Mouse (Mus musculus): Measurements from ENCODE around the gene Tmem114. TPM values are rescaled to one million over a fixed set of nuclear protein-coding genes. Genes with fewer than 3 reads are reported as not detected.

Tmem114 gene
- polyA plus RNA-seq (2011; ENCODE audit: insufficient read length, low read depth, missing spikeins): not detected in 2 replicates

DNA sequence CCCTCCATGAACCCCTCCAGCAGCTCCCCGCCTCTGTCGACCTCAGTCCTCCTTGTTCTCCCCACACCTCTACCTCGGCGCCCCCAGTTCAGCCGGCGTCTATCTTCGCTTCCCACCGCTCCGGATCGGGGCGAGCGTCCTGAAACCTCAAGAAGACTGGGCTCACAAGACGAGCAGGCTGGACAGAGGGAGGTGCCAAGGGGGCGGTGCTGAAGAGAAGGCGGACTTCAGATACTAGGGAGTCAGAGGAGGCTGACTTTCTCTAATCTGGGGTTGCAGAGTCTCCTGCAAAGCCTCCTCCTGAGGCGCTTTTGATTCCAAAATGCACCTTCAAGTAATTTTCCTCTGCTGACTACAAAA lies at the start of gene Tmem114:
Tmem114 (minus strand) TSS at position 166 of the 360 bp plus-strand sequence.
- no peak within 1 kb of the TSS for H3K27ac ChIP-seq (ENCODE audit: insufficient read depth, low read length)
- no peak within 1 kb of the TSS for H3K4me3 ChIP-seq (ENCODE audit: insufficient read depth, low read length)
- H3K4me1 ChIP-seq (ENCODE audit: control insufficient read depth, insufficient read depth, low read length): no peaks in the 10 kb centered on the region
- TF ChIP-seq POLR2A (IDR thresholded peaks at IDR 0.05; ENCODE audit: low read depth, low read length): no peak
- no peak for TF ChIP-seq CTCF (IDR thresholded peaks at IDR 0.05; ENCODE audit: borderline replicate concordance, insufficient read depth, low read length)

DNA sequence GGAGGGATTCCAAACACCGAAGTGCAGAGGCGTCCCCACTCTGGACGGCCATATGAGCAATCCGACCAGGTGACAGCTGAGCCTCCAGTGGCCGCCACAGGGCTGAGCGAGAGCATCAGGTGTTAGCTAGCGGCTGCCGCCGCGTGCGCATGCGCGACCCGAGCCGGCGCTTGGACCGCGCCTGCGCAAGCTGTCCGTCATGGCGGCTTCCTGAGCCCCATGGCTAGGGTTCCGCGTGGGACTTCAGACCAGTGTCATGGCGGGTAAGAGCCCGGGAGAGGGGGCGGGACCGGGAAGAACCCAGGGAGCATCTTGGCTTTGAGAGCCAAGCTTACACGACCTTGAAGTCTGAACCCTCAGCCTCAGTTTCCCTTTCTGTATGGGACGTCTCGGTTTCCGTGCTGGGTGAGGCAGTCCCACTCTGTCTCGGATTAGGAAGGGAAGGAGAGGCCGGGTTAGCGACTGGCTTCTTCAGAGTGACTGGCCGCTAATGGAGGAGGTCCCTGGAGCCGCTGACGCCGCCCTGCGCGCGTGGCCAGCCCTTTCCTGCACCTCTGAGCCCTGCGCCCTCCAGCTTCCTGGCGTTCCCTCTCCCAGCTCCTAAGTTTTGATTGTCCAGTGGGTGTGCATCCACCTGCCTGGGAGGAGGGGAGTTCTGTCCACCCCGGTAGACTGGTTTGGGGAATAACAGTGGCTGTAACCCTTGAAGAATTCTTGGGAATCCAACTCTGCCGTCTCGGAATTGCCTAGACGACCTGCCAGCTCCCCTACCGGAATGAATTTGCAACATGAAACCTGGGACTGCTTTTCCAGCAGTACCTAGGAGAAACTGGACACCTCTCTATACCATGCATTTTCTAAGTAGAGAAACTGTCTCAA lies 45.9 kb upstream of the Tmem114 start, which contains the start of gene Mettl22:
Mettl22 (plus strand) TSS at position 186 of the 879 bp plus-strand sequence.
- H3K4me3 ChIP-seq (ENCODE audit: insufficient read depth, low read length): peak within 1 kb of the TSS; percentile 97
- no peaks in the 10 kb centered on the region for H3K4me1 ChIP-seq (ENCODE audit: control insufficient read depth, insufficient read depth, low read length)
- peak within 1 kb of the TSS; percentile 82 for H3K27ac ChIP-seq (ENCODE audit: insufficient read depth, low read length)
- peak; percentile 86 for TF ChIP-seq POLR2A (IDR thresholded peaks at IDR 0.05; ENCODE audit: low read depth, low read length)
- no peak for TF ChIP-seq CTCF (IDR thresholded peaks at IDR 0.05; ENCODE audit: borderline replicate concordance, insufficient read depth, low read length)

DNA sequence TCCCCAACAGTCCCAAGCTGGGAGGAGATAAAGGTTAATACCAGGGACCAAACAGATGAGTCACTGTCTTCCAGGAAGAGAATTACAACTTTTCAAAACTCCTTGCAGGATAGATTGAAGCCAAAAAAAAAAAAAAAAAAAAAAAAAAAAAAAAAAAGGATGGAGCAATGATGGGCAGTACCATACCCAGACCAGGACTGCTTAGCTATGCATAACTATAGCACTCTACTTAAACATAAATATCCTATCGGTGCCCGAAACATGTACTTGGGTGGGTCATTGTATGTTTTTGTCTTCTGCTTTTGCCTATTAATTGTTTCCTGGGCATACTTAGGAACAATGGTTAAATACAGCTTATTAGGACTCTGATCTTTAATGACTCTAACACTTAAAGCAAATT lies 45.2 kb upstream of the Tmem114 start:
- TF ChIP-seq POLR2A (IDR thresholded peaks at IDR 0.05; ENCODE audit: low read depth, low read length) (no peak), CTCF (IDR thresholded peaks at IDR 0.05; ENCODE audit: borderline replicate concordance, insufficient read depth, low read length) (no peak)
- no peak overlapping the region for H3K27ac ChIP-seq (ENCODE audit: insufficient read depth, low read length)
- H3K4me3 ChIP-seq (ENCODE audit: insufficient read depth, low read length): peak overlapping the region; percentile 97
- no peaks in the 10 kb centered on the region for H3K4me1 ChIP-seq (ENCODE audit: control insufficient read depth, insufficient read depth, low read length)

- H3K4me3 ChIP-seq (ENCODE audit: insufficient read depth, low read length): no peak overlapping the region
- no peak overlapping the region for H3K27ac ChIP-seq (ENCODE audit: insufficient read depth, low read length)
- no peaks in the 10 kb centered on the region for H3K4me1 ChIP-seq (ENCODE audit: control insufficient read depth, insufficient read depth, low read length)
- no peak for TF ChIP-seq POLR2A (IDR thresholded peaks at IDR 0.05; ENCODE audit: low read depth, low read length)
- peak; percentile 81; the same call in 1 of the 2 replicates for TF ChIP-seq CTCF (IDR thresholded peaks at IDR 0.05; ENCODE audit: borderline replicate concordance, insufficient read depth, low read length)
Observed at GRCm38 (mm10) chr16:8459098-8459497, 34.2 kb upstream of the Tmem114 start.

GRCm38 (mm10) chr16:8458391-8458790 lies 33.5 kb upstream of the Tmem114 start:
- Histone ChIP-seq H3K4me1 (ENCODE audit: control insufficient read depth, insufficient read depth, low read length) (no peaks in the 10 kb centered on the region), H3K27ac (ENCODE audit: insufficient read depth, low read length) (no peak overlapping the region), H3K4me3 (ENCODE audit: insufficient read depth, low read length) (no peak overlapping the region)
- TF ChIP-seq POLR2A (IDR thresholded peaks at IDR 0.05; ENCODE audit: low read depth, low read length): no peak
- no peak for TF ChIP-seq CTCF (IDR thresholded peaks at IDR 0.05; ENCODE audit: borderline replicate concordance, insufficient read depth, low read length)

- no peak for TF ChIP-seq POLR2A (IDR thresholded peaks at IDR 0.05; ENCODE audit: low read depth, low read length)
- TF ChIP-seq CTCF (IDR thresholded peaks at IDR 0.05; ENCODE audit: borderline replicate concordance, insufficient read depth, low read length): no peak
- Histone ChIP-seq H3K27ac (ENCODE audit: insufficient read depth, low read length) (no peak overlapping the region), H3K4me1 (ENCODE audit: control insufficient read depth, insufficient read depth, low read length) (no peaks in the 10 kb centered on the region)
Observed at GRCm38 (mm10) chr16:8455221-8455620, 30.3 kb upstream of the Tmem114 start.

GRCm38 (mm10) chr16:8453301-8453700 lies 28.4 kb upstream of the Tmem114 start:
- Histone ChIP-seq H3K27ac (ENCODE audit: insufficient read depth, low read length) (no peak overlapping the region), H3K4me1 (ENCODE audit: control insufficient read depth, insufficient read depth, low read length) (no peaks in the 10 kb centered on the region), H3K4me3 (ENCODE audit: insufficient read depth, low read length) (no peak overlapping the region)
- TF ChIP-seq POLR2A (IDR thresholded peaks at IDR 0.05; ENCODE audit: low read depth, low read length) (no peak), CTCF (IDR thresholded peaks at IDR 0.05; ENCODE audit: borderline replicate concordance, insufficient read depth, low read length) (no peak)

More at GRCm38 (mm10) chr16:8455221-8455620, 30.3 kb upstream of the Tmem114 start:
- no peak overlapping the region for H3K4me3 ChIP-seq (ENCODE audit: insufficient read depth, low read length)

DNA sequence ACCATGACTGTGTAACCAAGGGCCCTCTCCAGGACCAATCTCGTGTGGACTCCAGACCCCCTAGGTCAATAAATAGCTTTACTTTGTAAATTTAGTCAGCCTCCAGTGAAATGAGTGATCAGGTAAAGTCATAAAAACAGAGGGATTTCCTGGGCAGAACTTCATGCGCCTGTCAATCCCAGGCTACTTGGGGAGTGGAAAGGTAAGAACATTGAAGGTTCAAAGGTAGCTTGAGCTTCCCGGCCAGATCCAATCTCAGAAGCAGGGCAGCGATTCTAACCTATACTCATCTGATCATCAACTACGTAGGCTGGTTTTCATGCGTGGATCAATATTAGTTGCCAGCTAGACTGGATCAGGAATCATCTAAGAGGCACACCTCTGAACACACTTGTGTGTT lies 21.3 kb upstream of the Tmem114 start:
- no peak overlapping the region for H3K4me3 ChIP-seq (ENCODE audit: insufficient read depth, low read length)
- no peak overlapping the region for H3K27ac ChIP-seq (ENCODE audit: insufficient read depth, low read length)
- H3K4me1 ChIP-seq (ENCODE audit: control insufficient read depth, insufficient read depth, low read length): no peaks in the 10 kb centered on the region
- TF ChIP-seq POLR2A (IDR thresholded peaks at IDR 0.05; ENCODE audit: low read depth, low read length) (no peak), CTCF (IDR thresholded peaks at IDR 0.05; ENCODE audit: borderline replicate concordance, insufficient read depth, low read length) (no peak)

GRCm38 (mm10) chr16:8444911-8445310 lies 20.0 kb upstream of the Tmem114 start:
- no peak overlapping the region for H3K27ac ChIP-seq (ENCODE audit: insufficient read depth, low read length)
- no peaks in the 10 kb centered on the region for H3K4me1 ChIP-seq (ENCODE audit: control insufficient read depth, insufficient read depth, low read length)
- TF ChIP-seq CTCF (IDR thresholded peaks at IDR 0.05; ENCODE audit: borderline replicate concordance, insufficient read depth, low read length) (no peak), POLR2A (IDR thresholded peaks at IDR 0.05; ENCODE audit: low read depth, low read length) (no peak)
- H3K4me3 ChIP-seq (ENCODE audit: insufficient read depth, low read length): no peak overlapping the region

DNA sequence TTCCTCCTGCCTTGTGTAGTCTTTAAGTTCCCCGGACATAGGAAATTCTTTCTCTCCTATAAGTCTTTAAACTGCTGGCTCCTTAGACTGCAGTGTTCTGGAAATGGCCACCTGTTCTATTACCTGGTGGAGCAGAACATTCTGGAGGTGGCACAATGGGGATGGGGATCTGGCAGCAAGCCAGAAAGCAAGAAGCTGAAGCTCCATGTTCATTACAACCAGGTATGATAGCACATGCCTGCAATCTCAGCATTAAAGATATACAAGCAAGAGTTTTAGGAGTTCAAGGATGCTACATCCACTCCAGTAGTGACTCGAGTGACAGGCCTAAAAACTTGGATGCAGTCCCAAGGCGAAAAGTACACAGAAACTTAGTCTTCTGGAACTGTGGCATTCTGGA lies 7.7 kb upstream of the Tmem114 start:
- no peak overlapping the region for H3K27ac ChIP-seq (ENCODE audit: insufficient read depth, low read length)

More for the DNA sequence above, 7.7 kb upstream of the Tmem114 start:
- TF ChIP-seq POLR2A (IDR thresholded peaks at IDR 0.05; ENCODE audit: low read depth, low read length) (no peak), CTCF (IDR thresholded peaks at IDR 0.05; ENCODE audit: borderline replicate concordance, insufficient read depth, low read length) (no peak)
- Histone ChIP-seq H3K4me1 (ENCODE audit: control insufficient read depth, insufficient read depth, low read length) (no peaks in the 10 kb centered on the region), H3K4me3 (ENCODE audit: insufficient read depth, low read length) (no peak overlapping the region)
